Mouse (Mus musculus): ENCODE measurements around the gene Slc6a3. TPM values are rescaled to one million over a fixed set of nuclear protein-coding genes. Genes with fewer than 3 reads are reported as not detected.
A peak's percentile ranks its signal among the peaks of the same experiment; 100 is the strongest.

Gene Slc6a3
- 0.08 and 0.14 TPM in 2 replicates for polyA plus RNA-seq (2015; fragmentation: Nextera tagmentation; extraction: Ambion mirVana)

GRCm38 (mm10) chr13:73536403-73536821 lies at the start of gene Slc6a3:
TSS of gene Slc6a3 (plus strand) at chr13:73536747.
- H3K4me2 ChIP-seq (replicated peaks; ENCODE audit: low read depth, low read length): peak within 1 kb of the TSS; percentile 64
- H3K27ac ChIP-seq (ENCODE audit: low read length): no peak within 1 kb of the TSS
- under 1% methylated on average over 26 of the region's 26 CpGs for WGBS
- H3K9ac ChIP-seq (replicated peaks; ENCODE audit: low read length): peak within 1 kb of the TSS; percentile 20
- peak within 1 kb of the TSS; percentile 42 for H3K4me3 ChIP-seq (ENCODE audit: low read length)
- H3K27me3 ChIP-seq (ENCODE audit: insufficient read depth, low read length): peaks cover 45% of the 10 kb centered on the region
- peak; percentile 95 for ATAC-seq (ENCODE audit: low FRiP score, low TSS enrichment)
- no peaks in the 10 kb centered on the region for H3K9me3 ChIP-seq (ENCODE audit: low read length)
- no peaks in the 10 kb centered on the region for H3K4me1 ChIP-seq (ENCODE audit: insufficient read depth, low read length)
- no peaks in the 10 kb centered on the region for H3K36me3 ChIP-seq (ENCODE audit: insufficient read depth, low read length)

GRCm38 (mm10) chr13:73488105-73488504 lies 48.4 kb upstream of the Slc6a3 start:
- Histone ChIP-seq H3K27me3 (ENCODE audit: insufficient read depth, low read length) (no peaks in the 10 kb centered on the region), H3K9me3 (ENCODE audit: low read length) (peaks cover 7% of the 10 kb centered on the region; the same call in 1 of the 2 replicates), H3K36me3 (ENCODE audit: insufficient read depth, low read length) (peaks cover 67% of the 10 kb centered on the region), H3K9ac (replicated peaks; ENCODE audit: low read length) (no peak overlapping the region), H3K4me3 (ENCODE audit: low read length) (no peak overlapping the region), H3K4me2 (replicated peaks; ENCODE audit: low read depth, low read length) (no peak overlapping the region), H3K27ac (ENCODE audit: low read length) (no peak overlapping the region), H3K4me1 (ENCODE audit: insufficient read depth, low read length) (no peaks in the 10 kb centered on the region)
- ATAC-seq (ENCODE audit: low FRiP score, low TSS enrichment): no peak
- 55% methylated on average over 3 of the region's 3 CpGs for WGBS

- peaks cover 70% of the 10 kb centered on the region for H3K36me3 ChIP-seq (ENCODE audit: insufficient read depth, low read length)
- 84% methylated on average over 9 of the region's 9 CpGs for WGBS
Measured at GRCm38 (mm10) chr13:73488707-73489106, 47.8 kb upstream of the Slc6a3 start.

GRCm38 (mm10) chr13:73489986-73490385 lies 46.6 kb upstream of the Slc6a3 start:
- H3K9ac ChIP-seq (replicated peaks; ENCODE audit: low read length): no peak overlapping the region
- H3K27me3 ChIP-seq (ENCODE audit: insufficient read depth, low read length): no peaks in the 10 kb centered on the region
- H3K9me3 ChIP-seq (ENCODE audit: low read length): peaks cover 7% of the 10 kb centered on the region; the same call in 1 of the 2 replicates
- no peak for ATAC-seq (ENCODE audit: low FRiP score, low TSS enrichment)
- no peak overlapping the region for H3K4me3 ChIP-seq (ENCODE audit: low read length)
- H3K4me2 ChIP-seq (replicated peaks; ENCODE audit: low read depth, low read length): no peak overlapping the region
- WGBS: 82% methylated on average over 3 of the region's 3 CpGs
- no peaks in the 10 kb centered on the region for H3K4me1 ChIP-seq (ENCODE audit: insufficient read depth, low read length)
- peaks cover 63% of the 10 kb centered on the region for H3K36me3 ChIP-seq (ENCODE audit: insufficient read depth, low read length)
- H3K27ac ChIP-seq (ENCODE audit: low read length): no peak overlapping the region

More at GRCm38 (mm10) chr13:73488707-73489106, 47.8 kb upstream of the Slc6a3 start:
- H3K9me3 ChIP-seq (ENCODE audit: low read length): peaks cover 7% of the 10 kb centered on the region; the same call in 1 of the 2 replicates
- H3K4me2 ChIP-seq (replicated peaks; ENCODE audit: low read depth, low read length): no peak overlapping the region
- H3K9ac ChIP-seq (replicated peaks; ENCODE audit: low read length): no peak overlapping the region
- H3K4me1 ChIP-seq (ENCODE audit: insufficient read depth, low read length): no peaks in the 10 kb centered on the region
- H3K27ac ChIP-seq (ENCODE audit: low read length): no peak overlapping the region
- no peak overlapping the region for H3K4me3 ChIP-seq (ENCODE audit: low read length)
- no peaks in the 10 kb centered on the region for H3K27me3 ChIP-seq (ENCODE audit: insufficient read depth, low read length)
- ATAC-seq (ENCODE audit: low FRiP score, low TSS enrichment): no peak

- WGBS: 87% methylated on average over 8 of the region's 8 CpGs
- ATAC-seq (ENCODE audit: low FRiP score, low TSS enrichment): no peak
- H3K4me2 ChIP-seq (replicated peaks; ENCODE audit: low read depth, low read length): no peak overlapping the region
- H3K4me3 ChIP-seq (ENCODE audit: low read length): no peak overlapping the region
- H3K9me3 ChIP-seq (ENCODE audit: low read length): peaks cover 7% of the 10 kb centered on the region; the same call in 1 of the 2 replicates
- no peaks in the 10 kb centered on the region for H3K4me1 ChIP-seq (ENCODE audit: insufficient read depth, low read length)
- peaks cover 60% of the 10 kb centered on the region for H3K36me3 ChIP-seq (ENCODE audit: insufficient read depth, low read length)
- H3K9ac ChIP-seq (replicated peaks; ENCODE audit: low read length): no peak overlapping the region
- H3K27ac ChIP-seq (ENCODE audit: low read length): no peak overlapping the region
- no peaks in the 10 kb centered on the region for H3K27me3 ChIP-seq (ENCODE audit: insufficient read depth, low read length)
Measured at GRCm38 (mm10) chr13:73490564-73491170, 45.9 kb upstream of the Slc6a3 start.

GRCm38 (mm10) chr13:73493183-73493582 lies 43.4 kb upstream of the Slc6a3 start:
- H3K36me3 ChIP-seq (ENCODE audit: insufficient read depth, low read length): peaks cover 64% of the 10 kb centered on the region
- no peaks in the 10 kb centered on the region for H3K27me3 ChIP-seq (ENCODE audit: insufficient read depth, low read length)
- no peak overlapping the region for H3K4me3 ChIP-seq (ENCODE audit: low read length)
- no peak overlapping the region for H3K9ac ChIP-seq (replicated peaks; ENCODE audit: low read length)
- 93% methylated on average over 4 of the region's 4 CpGs for WGBS
- H3K27ac ChIP-seq (ENCODE audit: low read length): no peak overlapping the region
- ATAC-seq (ENCODE audit: low FRiP score, low TSS enrichment): no peak
- no peaks in the 10 kb centered on the region for H3K9me3 ChIP-seq (ENCODE audit: low read length)
- H3K4me2 ChIP-seq (replicated peaks; ENCODE audit: low read depth, low read length): no peak overlapping the region
- no peaks in the 10 kb centered on the region for H3K4me1 ChIP-seq (ENCODE audit: insufficient read depth, low read length)

GRCm38 (mm10) chr13:73494528-73494927 lies 42.0 kb upstream of the Slc6a3 start:
- WGBS: 94% methylated on average over 9 of the region's 9 CpGs
- no peak overlapping the region for H3K4me2 ChIP-seq (replicated peaks; ENCODE audit: low read depth, low read length)
- H3K36me3 ChIP-seq (ENCODE audit: insufficient read depth, low read length): peaks cover 57% of the 10 kb centered on the region
- H3K9me3 ChIP-seq (ENCODE audit: low read length): no peaks in the 10 kb centered on the region
- no peak overlapping the region for H3K27ac ChIP-seq (ENCODE audit: low read length)
- H3K4me3 ChIP-seq (ENCODE audit: low read length): no peak overlapping the region
- H3K4me1 ChIP-seq (ENCODE audit: insufficient read depth, low read length): no peaks in the 10 kb centered on the region
- no peak for ATAC-seq (ENCODE audit: low FRiP score, low TSS enrichment)
- H3K27me3 ChIP-seq (ENCODE audit: insufficient read depth, low read length): no peaks in the 10 kb centered on the region
- no peak overlapping the region for H3K9ac ChIP-seq (replicated peaks; ENCODE audit: low read length)

GRCm38 (mm10) chr13:73496137-73496536 lies 40.4 kb upstream of the Slc6a3 start:
- no peak overlapping the region for H3K9ac ChIP-seq (replicated peaks; ENCODE audit: low read length)
- peaks cover 53% of the 10 kb centered on the region for H3K36me3 ChIP-seq (ENCODE audit: insufficient read depth, low read length)
- no peaks in the 10 kb centered on the region for H3K27me3 ChIP-seq (ENCODE audit: insufficient read depth, low read length)
- H3K9me3 ChIP-seq (ENCODE audit: low read length): no peaks in the 10 kb centered on the region
- no peak overlapping the region for H3K4me2 ChIP-seq (replicated peaks; ENCODE audit: low read depth, low read length)
- no peak overlapping the region for H3K4me3 ChIP-seq (ENCODE audit: low read length)
- H3K27ac ChIP-seq (ENCODE audit: low read length): no peak overlapping the region
- WGBS: 62% methylated on average over 2 of the region's 2 CpGs
- H3K4me1 ChIP-seq (ENCODE audit: insufficient read depth, low read length): no peaks in the 10 kb centered on the region
- no peak for ATAC-seq (ENCODE audit: low FRiP score, low TSS enrichment)

GRCm38 (mm10) chr13:73499893-73500604 lies 36.5 kb upstream of the Slc6a3 start:
- H3K36me3 ChIP-seq (ENCODE audit: insufficient read depth, low read length): peaks cover 51% of the 10 kb centered on the region
- no peak overlapping the region for H3K27ac ChIP-seq (ENCODE audit: low read length)
- no peak overlapping the region for H3K4me2 ChIP-seq (replicated peaks; ENCODE audit: low read depth, low read length)
- H3K4me1 ChIP-seq (ENCODE audit: insufficient read depth, low read length): no peaks in the 10 kb centered on the region
- no peaks in the 10 kb centered on the region for H3K9me3 ChIP-seq (ENCODE audit: low read length)
- H3K27me3 ChIP-seq (ENCODE audit: insufficient read depth, low read length): no peaks in the 10 kb centered on the region
- no peak overlapping the region for H3K9ac ChIP-seq (replicated peaks; ENCODE audit: low read length)
- WGBS: 72% methylated on average over 6 of the region's 6 CpGs
- no peak overlapping the region for H3K4me3 ChIP-seq (ENCODE audit: low read length)
- ATAC-seq (ENCODE audit: low FRiP score, low TSS enrichment): no peak

- Histone ChIP-seq H3K36me3 (ENCODE audit: insufficient read depth, low read length) (peaks cover 31% of the 10 kb centered on the region), H3K4me2 (replicated peaks; ENCODE audit: low read depth, low read length) (no peak overlapping the region)
- 62% methylated on average over 2 of the region's 2 CpGs for WGBS
Measured at GRCm38 (mm10) chr13:73502719-73503118, 33.8 kb upstream of the Slc6a3 start.

More at GRCm38 (mm10) chr13:73502719-73503118, 33.8 kb upstream of the Slc6a3 start:
- H3K4me3 ChIP-seq (ENCODE audit: low read length): no peak overlapping the region
- no peak for ATAC-seq (ENCODE audit: low FRiP score, low TSS enrichment)
- H3K4me1 ChIP-seq (ENCODE audit: insufficient read depth, low read length): no peaks in the 10 kb centered on the region
- H3K27me3 ChIP-seq (ENCODE audit: insufficient read depth, low read length): no peaks in the 10 kb centered on the region
- H3K9ac ChIP-seq (replicated peaks; ENCODE audit: low read length): no peak overlapping the region
- no peaks in the 10 kb centered on the region for H3K9me3 ChIP-seq (ENCODE audit: low read length)
- no peak overlapping the region for H3K27ac ChIP-seq (ENCODE audit: low read length)

All from kidney, embryonic 16.5 days (tissue).